Mouse (Mus musculus) layer of hippocampus, adult 2 months (tissue): ENCODE measurements at regions not wholly inside any gene's neighbourhood (a gene's known extent, or its start where the extent isn't known, plus 50 kb on each side); places are given as distances from the start of the nearest gene placed in this dataset.
A peak's percentile ranks its signal among the peaks of the same experiment; 100 is the strongest.

ENCODE experiments used
- DNase-seq, 2 experiments: peaks; one replicate each; pipeline ENCODE4 v3.0.0; 2022; ENCODE audit warnings: low spot score in 2 of 2
- H3K27ac ChIP-seq: fragments of 200-600 bp; 2 replicates; pipeline ENCODE4 v1.8.1; 2022
- H3K4me3 ChIP-seq: fragments of 200-600 bp; 2 replicates; pipeline ENCODE4 v1.8.1; 2022; ENCODE audit warnings: mild to moderate bottlenecking
- CTCF ChIP-seq: fragments of 200-600 bp; conservative IDR thresholded peaks from 2 replicates; pipeline ENCODE4 v1.8.1; 2022; ENCODE audit warnings: antibody characterized with exemption, mild to moderate bottlenecking, moderate library complexity

DNA sequence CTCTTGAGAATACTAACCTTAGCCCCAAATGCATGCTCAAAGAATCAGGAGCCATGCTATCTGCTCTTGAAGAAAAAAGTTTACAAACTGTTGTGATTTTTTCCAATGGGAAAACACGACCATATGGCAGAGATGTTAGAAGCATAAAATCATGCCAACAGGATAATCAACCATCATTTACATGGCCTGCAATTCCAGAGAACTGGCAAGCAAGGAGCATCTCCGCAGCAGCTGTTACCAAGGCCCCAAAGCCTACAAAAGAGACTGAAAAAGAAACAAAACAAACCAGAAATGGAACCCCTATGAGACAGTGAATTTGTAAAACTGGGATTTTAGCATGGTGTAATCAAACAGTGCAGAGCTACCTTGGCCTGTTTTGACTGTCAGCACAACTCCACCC lies 1164.2 kb upstream of the Gm10800 start:
- Histone ChIP-seq H3K4me3 (no peak overlapping the region), H3K27ac (no peak overlapping the region)
- TF ChIP-seq CTCF: no peak
- DNase-seq: peak; percentile 18 to 46

DNA sequence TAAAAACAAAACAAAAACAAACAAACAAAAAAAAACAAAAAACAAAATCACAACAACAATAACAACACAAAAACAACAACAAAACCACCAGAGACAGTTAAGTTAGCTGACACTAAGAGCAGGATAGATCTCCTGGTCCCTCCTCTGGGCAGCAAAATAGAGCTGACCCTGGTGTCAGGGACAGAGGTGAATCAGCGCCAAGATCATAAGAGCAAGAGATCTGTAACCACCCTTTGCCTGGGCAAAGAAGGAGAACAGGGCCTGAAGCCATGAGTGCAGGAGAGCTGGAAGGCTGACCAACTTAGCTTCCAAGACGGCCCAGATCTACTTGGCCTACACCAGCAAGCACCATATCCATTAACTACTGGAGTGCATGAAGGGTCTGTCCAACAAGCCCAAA lies 1154.6 kb upstream of the Gm10800 start:
- no peak overlapping the region for H3K27ac ChIP-seq
- no peak overlapping the region for H3K4me3 ChIP-seq
- TF ChIP-seq CTCF: no peak
- DNase-seq: no peak
